Mouse (Mus musculus) c-Kit-positive CD71-positive TER-119-positive erythroid progenitor cells, embryonic 14.5 days (primary cell): Measurements from ENCODE around the gene Slc16a13.

ENCODE experiments used
- DNase-seq: peaks from one replicate; pipeline ENCODE4 v3.0.0-alpha.2; 2013; ENCODE audit warnings: low spot score

The Slc16a13 gene

DNA sequence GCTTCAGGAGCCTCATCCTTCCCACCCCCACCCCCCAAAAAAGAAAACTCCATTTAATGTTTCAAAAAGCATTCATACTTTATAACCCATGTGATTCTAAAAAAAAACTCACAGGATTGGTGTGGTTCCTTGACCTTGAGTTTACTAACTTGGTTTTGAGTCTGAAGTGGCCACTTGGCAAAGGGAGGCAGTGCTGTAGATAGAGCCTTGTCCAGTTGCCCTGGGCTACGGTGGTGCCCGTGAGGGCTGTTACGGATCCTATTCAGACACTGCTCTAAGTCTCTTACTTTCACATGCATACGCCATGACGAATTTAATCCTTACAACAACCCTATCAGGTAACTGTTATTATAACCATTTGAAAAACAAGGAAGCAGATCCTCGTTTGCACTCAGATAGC, 8.9 kb downstream of the Slc16a13 start:
- DNase-seq, result no peak

DNA sequence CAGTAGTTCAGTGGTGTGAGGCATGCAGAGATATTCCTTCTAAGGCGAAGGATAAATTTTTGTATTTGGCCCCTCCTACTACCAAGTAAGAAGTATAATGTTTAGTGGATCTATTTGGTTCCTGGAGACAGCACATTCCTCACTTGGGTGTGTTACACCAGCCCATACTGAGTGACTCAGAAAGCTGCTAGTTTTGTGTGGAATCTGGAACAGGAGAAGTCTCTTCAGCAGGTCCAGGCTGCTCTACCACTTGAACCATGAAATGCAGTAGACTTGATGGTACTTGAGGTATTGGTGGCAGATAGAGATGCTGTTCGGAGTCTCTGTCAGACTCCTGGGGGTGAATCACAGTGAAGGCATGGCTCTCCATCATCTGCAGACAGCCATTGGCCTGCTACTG, 10.2 kb downstream of the Slc16a13 start:
- DNase-seq, result no peak

DNA sequence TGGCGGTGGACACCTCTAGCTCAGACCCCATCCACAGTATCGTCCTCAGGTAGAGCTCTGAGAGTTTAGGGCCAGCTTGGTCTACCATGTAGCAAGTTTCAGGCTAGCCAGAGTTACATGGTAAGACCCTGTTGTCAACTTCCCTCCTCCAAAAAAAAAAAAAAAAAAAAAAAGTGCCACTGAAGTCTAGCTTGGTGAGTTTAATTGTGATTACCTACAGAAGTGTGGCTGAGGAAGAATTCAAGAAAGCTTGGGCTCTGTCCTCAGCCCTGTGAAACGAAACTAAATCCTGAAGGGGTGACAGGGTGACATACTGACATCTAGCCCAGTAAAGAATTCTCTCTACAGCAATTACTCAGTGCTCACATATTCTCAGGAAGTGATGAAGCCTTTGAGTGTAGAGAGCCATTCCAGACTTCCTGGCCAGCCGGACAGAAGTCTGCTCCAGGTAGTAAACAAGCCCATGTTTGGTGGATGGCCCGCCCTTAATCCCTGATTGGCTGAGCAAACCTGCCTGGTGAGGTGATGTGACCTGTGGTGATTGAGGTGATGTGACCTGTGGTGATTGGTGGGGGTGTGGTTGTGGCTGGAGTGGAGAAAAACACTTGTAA, 12.0 kb downstream of the Slc16a13 start:
- DNase-seq, result no peak

- DNase-seq, result no peak
Measured at GRCm38 (mm10) chr11:70207283-70207682, 13.6 kb downstream of the Slc16a13 start.

GRCm38 (mm10) chr11:70206801-70207200, 14.1 kb downstream of the Slc16a13 start:
- no peak for DNase-seq

GRCm38 (mm10) chr11:70201691-70202090, 19.2 kb downstream of the Slc16a13 start:
- peak; percentile 68 for DNase-seq

- DNase-seq, result no peak
Measured at GRCm38 (mm10) chr11:70200036-70200608, 20.7 kb downstream of the Slc16a13 start.

GRCm38 (mm10) chr11:70199107-70199506, 21.8 kb downstream of the Slc16a13 start:
- no peak for DNase-seq

DNA sequence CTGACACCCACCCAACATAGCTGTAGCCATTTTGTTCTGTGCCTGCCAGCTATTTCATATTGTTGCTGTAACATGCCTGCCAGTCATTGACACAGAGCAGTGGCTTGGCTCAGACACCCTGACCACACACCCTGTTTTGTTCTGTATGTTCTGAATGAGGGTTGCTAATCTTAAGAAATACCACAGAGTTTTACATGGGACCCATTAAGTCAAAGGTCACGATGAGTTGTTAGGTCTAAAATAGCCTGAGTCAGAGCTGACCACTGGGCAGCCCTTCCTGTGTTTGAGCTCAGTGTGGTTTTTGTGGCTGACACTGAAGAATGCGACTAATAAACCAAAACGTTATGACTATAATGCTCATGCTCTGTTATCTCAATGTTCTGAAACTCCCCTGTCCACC, 22.5 kb downstream of the Slc16a13 start:
- no peak for DNase-seq

- DNase-seq, result no peak
Measured at GRCm38 (mm10) chr11:70193354-70194285, 27.2 kb downstream of the Slc16a13 start.

DNA sequence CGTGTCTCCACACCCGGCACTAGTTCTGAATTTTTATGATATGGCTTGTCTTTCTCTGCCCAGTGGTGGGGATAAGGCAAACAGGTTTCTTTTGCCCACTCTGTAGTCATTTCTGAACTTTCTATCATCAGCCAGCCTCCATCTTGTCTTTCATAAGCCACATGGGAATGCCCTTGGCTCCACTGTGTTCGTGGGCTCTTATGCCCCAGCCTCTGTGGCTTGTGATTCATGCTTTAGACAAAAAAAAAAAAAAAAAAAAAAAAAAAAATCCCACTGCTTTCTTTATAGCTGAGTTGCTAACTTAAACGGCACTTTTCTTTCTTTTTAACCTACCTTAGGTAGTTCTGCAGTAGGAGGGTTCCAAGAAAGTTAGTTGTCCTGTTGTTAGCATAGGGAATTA, 28.7 kb downstream of the Slc16a13 start:
- no peak for DNase-seq

DNA sequence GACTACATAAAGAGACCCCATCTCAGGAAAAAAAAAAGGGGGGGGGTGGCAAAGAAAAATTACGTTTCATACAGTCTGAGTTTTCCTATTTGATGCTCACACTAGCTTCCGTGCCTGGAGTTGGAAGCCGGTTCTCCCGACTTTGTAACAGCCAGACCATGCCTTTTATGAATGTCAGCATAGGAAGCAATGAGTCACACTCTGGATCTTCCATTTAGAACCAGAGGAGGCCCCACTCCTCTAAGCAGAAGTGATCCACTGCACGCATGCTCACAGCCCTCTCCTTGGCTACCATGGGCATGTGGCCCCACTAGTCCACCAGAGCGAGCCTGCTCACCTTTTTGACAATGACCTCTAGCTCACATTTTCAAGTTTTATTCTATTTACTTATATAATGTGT, 29.7 kb downstream of the Slc16a13 start:
- no peak for DNase-seq

- no peak for DNase-seq
Measured at GRCm38 (mm10) chr11:70189319-70190134, 31.3 kb downstream of the Slc16a13 start.

GRCm38 (mm10) chr11:70185120-70185519, 35.7 kb downstream of the Slc16a13 start:
- DNase-seq, result no peak

GRCm38 (mm10) chr11:70180496-70180895, 40.4 kb downstream of the Slc16a13 start:
- no peak for DNase-seq

DNA sequence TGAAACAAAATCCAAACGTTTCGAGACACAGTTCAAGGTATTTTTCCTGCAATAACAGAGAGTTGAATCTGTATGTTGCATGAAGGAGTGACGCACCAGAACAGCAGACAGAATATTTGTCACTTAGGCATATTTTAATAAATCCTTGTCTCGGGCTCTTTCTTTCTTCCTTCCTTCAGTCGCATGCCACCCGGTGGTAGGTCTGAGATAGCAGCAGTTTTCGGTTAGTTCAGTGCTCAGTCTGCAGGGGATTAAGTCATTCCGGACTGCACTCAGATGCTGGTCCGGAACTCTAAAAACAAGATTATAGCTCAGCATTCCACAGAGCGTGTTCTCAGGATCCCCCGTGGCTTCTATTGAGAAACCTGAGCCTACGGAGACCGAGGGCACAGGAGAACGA, 41.5 kb downstream of the Slc16a13 start:
- no peak for DNase-seq

GRCm38 (mm10) chr11:70178756-70179155, 42.1 kb downstream of the Slc16a13 start:
- no peak for DNase-seq

- DNase-seq, result no peak
Measured at GRCm38 (mm10) chr11:70178311-70178710, 42.6 kb downstream of the Slc16a13 start.

GRCm38 (mm10) chr11:70177647-70178046, 43.2 kb downstream of the Slc16a13 start:
- DNase-seq, result no peak

- no peak for DNase-seq
Measured at GRCm38 (mm10) chr11:70174491-70174890, 46.4 kb downstream of the Slc16a13 start.

- DNase-seq, result peak; percentile 6
Measured at GRCm38 (mm10) chr11:70172298-70172697, 48.6 kb downstream of the Slc16a13 start.

GRCm38 (mm10) chr11:70171847-70172246, 49.0 kb downstream of the Slc16a13 start:
- DNase-seq, result peak; percentile 52
